Mouse (Mus musculus): Measurements from ENCODE around the gene Arid1b.
A peak's percentile ranks its signal among the peaks of the same experiment; 100 is the strongest.

Arid1b gene

GRCm38 (mm10) chr17:4993840-4994503 lies at the start of gene Arid1b:
Arid1b (plus strand) TSS chr17:4994332.
- peak; percentile 83 for DNase-seq (ENCODE audit: low spot score)

GRCm38 (mm10) chr17:4945311-4945751 lies 48.8 kb upstream of the Arid1b start:
- no peak for DNase-seq (ENCODE audit: low spot score)

- DNase-seq (ENCODE audit: low spot score) = peak; percentile 56
Observed at GRCm38 (mm10) chr17:4945871-4946331, 48.2 kb upstream of the Arid1b start.

GRCm38 (mm10) chr17:4946421-4946974 lies 47.6 kb upstream of the Arid1b start:
- peak; percentile 26 for DNase-seq (ENCODE audit: low spot score)

- no peak for DNase-seq (ENCODE audit: low spot score)
Observed at GRCm38 (mm10) chr17:4947013-4947412, 47.1 kb upstream of the Arid1b start.

- no peak for DNase-seq (ENCODE audit: low spot score)
Observed at GRCm38 (mm10) chr17:4947439-4947838, 46.7 kb upstream of the Arid1b start.

GRCm38 (mm10) chr17:4948501-4948900 lies 45.6 kb upstream of the Arid1b start:
- DNase-seq (ENCODE audit: low spot score) = peak; percentile 7

- DNase-seq (ENCODE audit: low spot score) = no peak
Observed at GRCm38 (mm10) chr17:4954431-4954830, 39.7 kb upstream of the Arid1b start.

- no peak for DNase-seq (ENCODE audit: low spot score)
Observed at GRCm38 (mm10) chr17:4964192-4964877, 29.8 kb upstream of the Arid1b start.

GRCm38 (mm10) chr17:4967201-4967600 lies 26.9 kb upstream of the Arid1b start:
- DNase-seq (ENCODE audit: low spot score) = no peak

- DNase-seq (ENCODE audit: low spot score) = no peak
Observed at GRCm38 (mm10) chr17:4968035-4968434, 26.1 kb upstream of the Arid1b start.

GRCm38 (mm10) chr17:4968878-4969277 lies 25.3 kb upstream of the Arid1b start:
- DNase-seq (ENCODE audit: low spot score) = no peak

GRCm38 (mm10) chr17:4972261-4972660 lies 21.9 kb upstream of the Arid1b start:
- no peak for DNase-seq (ENCODE audit: low spot score)

- DNase-seq (ENCODE audit: low spot score) = peak; percentile 69
Observed at GRCm38 (mm10) chr17:4974736-4975135, 19.4 kb upstream of the Arid1b start.

- DNase-seq (ENCODE audit: low spot score) = no peak
Observed at GRCm38 (mm10) chr17:4980151-4980550, 14.0 kb upstream of the Arid1b start.

GRCm38 (mm10) chr17:4982819-4983218 lies 11.3 kb upstream of the Arid1b start:
- no peak for DNase-seq (ENCODE audit: low spot score)

GRCm38 (mm10) chr17:4984691-4985090 lies 9.4 kb upstream of the Arid1b start:
- DNase-seq (ENCODE audit: low spot score) = no peak

- DNase-seq (ENCODE audit: low spot score) = no peak
Observed at GRCm38 (mm10) chr17:4990911-4991560, 3.1 kb upstream of the Arid1b start.

- DNase-seq (ENCODE audit: low spot score) = no peak
Observed at GRCm38 (mm10) chr17:4991600-4991999, 2.5 kb upstream of the Arid1b start.

GRCm38 (mm10) chr17:4993497-4993839 lies 664 bp upstream of the Arid1b start:
- no peak for DNase-seq (ENCODE audit: low spot score)

- no peak for DNase-seq (ENCODE audit: low spot score)
Observed at GRCm38 (mm10) chr17:4994504-4994812, 326 bp downstream of the Arid1b start.

GRCm38 (mm10) chr17:4994813-4995560 lies 855 bp downstream of the Arid1b start:
- DNase-seq (ENCODE audit: low spot score) = peak; percentile 78

All from ovary, postnatal 36 days (tissue).